8 mouse cellular contexts compared by ENCODE assay signal in the genomic region with DNA sequence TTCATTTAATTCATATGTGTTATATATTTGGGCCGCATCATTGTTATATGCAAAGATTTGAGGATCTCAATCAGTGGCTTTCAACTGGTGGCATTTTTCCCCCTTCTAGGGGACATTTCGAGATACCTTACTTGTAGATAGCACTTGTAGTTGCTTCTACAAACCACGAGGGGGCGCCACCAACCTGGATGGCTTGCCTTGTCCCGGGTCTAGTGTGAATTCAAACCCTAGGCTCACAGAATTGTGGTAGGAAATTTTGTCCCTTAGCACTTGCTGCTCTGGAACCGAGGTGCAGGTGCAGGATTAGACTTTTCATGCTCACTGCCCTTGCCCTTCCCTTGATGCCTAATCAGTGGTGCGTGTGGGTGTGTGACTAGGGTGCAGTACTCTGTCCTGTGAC.
A peak's percentile ranks its signal among the peaks of the same experiment; 100 is the strongest.
DNase-seq lines count a peak whose midpoint lies in the region; ATAC-seq lines count a peak whose summit lies in the region.

No protein-coding gene starts in this region.

- H3K4me1 ChIP-seq in midbrain, embryonic 14.5 days (ENCODE audit: control insufficient read depth, insufficient read depth, low read length), result peaks cover 14% of the 10 kb centered on the region
- H3K4me1 ChIP-seq in midbrain, embryonic 13.5 days (replicated peaks), result peaks cover 17% of the 10 kb centered on the region

- no peaks in the 10 kb centered on the region; the same call in 1 of the 2 replicates for H3K27me3 ChIP-seq in midbrain, embryonic 14.5 days (ENCODE audit: control insufficient read depth, insufficient read depth, low read length)
- peaks cover 31% of the 10 kb centered on the region for H3K27me3 ChIP-seq in midbrain, embryonic 13.5 days

- no peaks in the 10 kb centered on the region for H3K36me3 ChIP-seq in midbrain, embryonic 14.5 days (ENCODE audit: control insufficient read depth, insufficient read depth, low read length)
- no peaks in the 10 kb centered on the region for H3K36me3 ChIP-seq in midbrain, embryonic 13.5 days

- ATAC-seq in midbrain, embryonic 14.5 days (ENCODE audit: low FRiP score, low TSS enrichment), result no peak
- no peak for ATAC-seq in midbrain, embryonic 13.5 days

- H3K9me3 ChIP-seq in midbrain, embryonic 14.5 days (ENCODE audit: control insufficient read depth, low read length), result no peaks in the 10 kb centered on the region
- H3K9me3 ChIP-seq in midbrain, embryonic 13.5 days, result no peaks in the 10 kb centered on the region

- H3K4me3 ChIP-seq in midbrain, embryonic 14.5 days (replicated peaks; ENCODE audit: low read depth, low read length), result no peak overlapping the region
- H3K4me3 ChIP-seq in midbrain, embryonic 13.5 days (replicated peaks), result no peak overlapping the region

- peak; percentile 84 for DNase-seq in midbrain, embryonic 14.5 days
- DNase-seq in adrenal gland, adult 2 months, result peak; percentile 71
- DNase-seq in embryo, embryonic 11 days, result peak; percentile 81
- DNase-seq in kidney, postnatal 36 days, result peak; percentile 47 to 90
- peak; percentile 84 for DNase-seq in lung, postnatal 14 days
- peak; percentile 57 to 85 for DNase-seq in spleen, adult 18-20 months
- no peak for DNase-seq in yolk sac, embryonic 10.5 days (ENCODE audit: low spot score)

- WGBS in midbrain, embryonic 14.5 days, result 15% methylated on average over 7 of the region's 7 CpGs
- 16% methylated on average over 7 of the region's 7 CpGs for WGBS in midbrain, embryonic 13.5 days

- no peak overlapping the region for H3K27ac ChIP-seq in midbrain, embryonic 14.5 days (replicated peaks; ENCODE audit: low read depth, low read length)
- H3K27ac ChIP-seq in midbrain, embryonic 13.5 days, result no peak overlapping the region

- H3K9ac ChIP-seq in midbrain, embryonic 14.5 days (replicated peaks; ENCODE audit: low read length), result no peak overlapping the region
- H3K9ac ChIP-seq in midbrain, embryonic 13.5 days (replicated peaks), result no peak overlapping the region

- H3K4me2 ChIP-seq in midbrain, embryonic 14.5 days (ENCODE audit: low read length), result no peak overlapping the region
- H3K4me2 ChIP-seq in midbrain, embryonic 13.5 days (replicated peaks), result no peak overlapping the region
